Mouse (Mus musculus) heart, postnatal 0 days (tissue): Measurements from ENCODE around the gene Vwa3b.

ENCODE experiments used
- CTCF ChIP-seq: IDR thresholded peaks from 2 replicates; pipeline ENCODE4 v1.5.1; 2016; ENCODE audit warnings: antibody characterized with exemption, control low read depth, low read depth
- EP300 ChIP-seq: IDR thresholded peaks from 2 replicates; pipeline ENCODE4 v1.6.1; 2016; ENCODE audit warnings: antibody characterized with exemption, low read depth

DNA sequence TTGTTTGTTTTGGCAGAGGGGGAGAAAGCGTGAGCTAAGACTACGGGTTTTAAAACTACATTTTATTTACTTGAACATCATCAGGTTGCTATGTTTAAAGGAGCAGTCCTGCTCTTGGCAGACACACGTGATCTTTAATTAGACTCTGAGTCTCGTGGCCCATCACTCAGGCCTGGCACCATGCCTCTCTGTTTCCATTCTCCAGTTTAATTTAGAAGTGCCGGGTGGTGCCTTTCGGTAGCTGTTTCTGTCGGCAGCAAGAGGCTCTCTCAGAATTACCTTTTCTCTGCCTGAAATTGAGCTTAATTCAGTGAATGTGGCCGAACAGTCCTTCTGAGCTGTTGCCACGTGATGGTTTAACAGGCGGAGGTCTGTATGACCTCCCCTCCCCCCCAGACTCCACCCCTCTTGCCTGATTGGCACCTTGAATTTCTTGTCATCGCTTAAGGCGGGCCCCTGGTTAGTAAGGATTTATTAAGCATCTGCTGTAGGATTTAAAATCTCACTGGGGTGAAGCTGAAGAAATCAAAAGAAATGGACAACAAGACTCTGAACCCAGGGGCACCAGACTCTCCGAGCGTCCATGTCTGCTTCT is 51.7 kb downstream of the Vwa3b start:
- TF ChIP-seq EP300 (peak; percentile 48; the same call in 1 of the 2 replicates), CTCF (no peak)
